Mouse (Mus musculus) liver, adult 2 months (tissue): Measurements from ENCODE around the gene Ntn5.

ENCODE experiments used
- CTCF ChIP-seq: fragments of 200-500 bp; IDR thresholded peaks from 2 replicates; pipeline ENCODE4 v1.5.1; 2011; ENCODE audit warnings: low read depth, low read length, control low read depth
- POLR2A ChIP-seq: fragments of 200-500 bp; IDR thresholded peaks from 2 replicates; pipeline ENCODE4 v1.6.1; 2011; ENCODE audit warnings: low read length, control low read depth; ENCODE audit not compliant: insufficient read depth; ENCODE audit errors: extremely low read depth

DNA sequence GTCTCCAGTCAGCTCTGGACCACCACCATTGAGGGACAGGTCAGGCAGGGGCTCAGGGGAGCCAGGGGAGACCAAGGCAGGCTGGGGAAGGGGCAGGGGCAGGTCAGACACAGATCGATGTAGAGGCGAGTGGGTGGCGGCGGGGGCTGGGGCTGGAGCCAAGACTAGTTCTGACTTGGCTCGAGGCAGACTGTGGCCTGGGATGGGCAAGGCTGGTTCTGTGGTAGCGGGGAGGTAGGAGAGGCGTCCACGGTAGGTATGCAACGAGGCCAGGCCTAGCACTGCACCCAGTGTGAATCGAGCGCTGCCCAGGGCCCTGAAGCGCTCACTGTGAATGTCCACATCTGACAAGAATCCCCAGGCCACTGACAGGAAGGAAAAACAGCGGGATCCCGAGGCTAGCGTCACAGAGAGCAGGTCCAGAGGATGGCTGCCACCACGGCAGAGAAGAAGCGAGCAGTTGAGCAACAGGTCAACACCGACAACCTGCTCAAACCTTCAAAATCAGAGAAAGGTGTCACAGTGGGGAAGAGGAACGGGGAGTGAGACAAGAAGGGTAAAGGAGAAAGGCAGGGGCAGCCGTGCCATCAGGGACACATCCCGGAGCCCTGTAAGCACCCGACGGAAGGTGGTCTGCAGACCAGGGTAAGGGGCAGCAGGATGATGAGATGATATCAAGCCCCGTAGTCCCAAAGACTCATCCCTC lies 27.6 kb downstream of the Ntn5 start:
- no peak for TF ChIP-seq CTCF
- no peak for TF ChIP-seq POLR2A
